Mouse (Mus musculus) heart, postnatal 0 days (tissue): ENCODE measurements at regions not wholly inside any gene's neighbourhood (a gene's known extent, or its start where the extent isn't known, plus 50 kb on each side); places are given as distances from the start of the nearest gene placed in this dataset.

Source experiments
- CTCF ChIP-seq: IDR thresholded peaks from 2 replicates; pipeline ENCODE4 v1.5.1; 2016; ENCODE audit warnings: antibody characterized with exemption, control low read depth, low read depth
- EP300 ChIP-seq: IDR thresholded peaks from 2 replicates; pipeline ENCODE4 v1.6.1; 2016; ENCODE audit warnings: antibody characterized with exemption, low read depth

DNA sequence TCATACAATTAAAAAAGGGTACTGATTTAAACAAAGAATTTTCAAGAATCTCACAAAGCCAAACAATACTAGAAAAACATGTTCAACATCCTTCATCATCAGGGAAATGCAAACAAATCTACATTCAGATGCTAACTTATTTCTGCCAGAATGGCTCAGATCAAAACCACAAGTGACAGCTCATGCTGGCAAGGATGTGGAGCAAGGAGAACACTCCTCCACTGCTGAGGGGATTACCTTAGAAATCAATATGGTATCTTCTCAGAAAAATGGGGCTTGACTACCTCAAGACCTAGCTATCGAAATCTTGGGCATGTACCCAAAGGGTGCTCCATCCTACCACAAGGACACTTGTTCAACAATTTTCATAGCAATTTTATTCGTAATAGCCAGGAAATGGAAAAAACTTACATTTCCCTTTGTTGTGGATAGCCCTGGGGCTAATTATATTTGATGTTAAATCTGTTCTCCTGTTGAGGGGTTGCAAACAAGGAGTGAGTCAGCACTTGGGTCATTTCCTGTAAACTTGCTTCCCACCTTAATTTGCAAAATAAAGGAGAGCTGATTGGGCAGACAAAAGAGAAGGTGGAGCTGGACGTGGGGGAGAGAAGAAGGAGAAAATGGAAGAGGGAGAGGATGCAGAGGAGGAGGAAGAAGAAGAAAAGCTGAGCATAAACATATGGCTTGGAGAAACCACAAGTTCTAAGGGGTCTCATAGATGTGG is 113.3 kb upstream of the B430305J03Rik start:
- TF ChIP-seq CTCF = no peak
- TF ChIP-seq EP300 = no peak
